Mouse (Mus musculus) layer of hippocampus, adult 18-20 months (tissue): Measurements from ENCODE around the gene Calm4. TPM values are rescaled to one million over a fixed set of nuclear protein-coding genes. Genes with fewer than 3 reads are reported as not detected.

Experiments
- DNase-seq, 2 experiments: peaks; one replicate each; pipeline ENCODE4 v3.0.0; 2022; ENCODE audit warnings: low spot score in 2 of 2
- total RNA-seq, 2 experiments: library from RNA; stranded (reverse); gene quantifications; 2 replicates each; pipeline ENCODE4 v1.2.3; 2021

The Calm4 gene
- total RNA-seq, 2 experiments from 2014 or later, result not detected

DNA sequence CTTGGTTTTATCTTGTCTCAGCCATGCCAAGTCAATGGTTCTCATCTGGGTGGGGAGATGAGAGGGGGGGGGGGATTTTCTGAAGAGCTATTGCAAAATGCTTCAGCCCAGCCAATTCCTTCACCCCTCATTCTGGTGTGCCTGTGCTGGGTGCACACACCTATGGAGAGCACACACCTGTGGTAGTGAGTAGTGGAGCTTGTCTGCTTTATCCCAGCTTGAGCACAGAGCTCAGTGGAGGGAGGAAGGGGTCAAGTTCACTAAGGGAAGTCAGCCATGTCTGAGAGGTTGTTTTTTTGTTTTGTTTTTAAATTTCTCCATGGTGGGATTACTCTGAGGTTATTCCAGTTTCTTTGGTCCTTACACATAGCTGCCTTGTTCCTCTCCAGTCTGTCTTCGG, 18.7 kb downstream of the Calm4 start:
- no peak for DNase-seq

DNA sequence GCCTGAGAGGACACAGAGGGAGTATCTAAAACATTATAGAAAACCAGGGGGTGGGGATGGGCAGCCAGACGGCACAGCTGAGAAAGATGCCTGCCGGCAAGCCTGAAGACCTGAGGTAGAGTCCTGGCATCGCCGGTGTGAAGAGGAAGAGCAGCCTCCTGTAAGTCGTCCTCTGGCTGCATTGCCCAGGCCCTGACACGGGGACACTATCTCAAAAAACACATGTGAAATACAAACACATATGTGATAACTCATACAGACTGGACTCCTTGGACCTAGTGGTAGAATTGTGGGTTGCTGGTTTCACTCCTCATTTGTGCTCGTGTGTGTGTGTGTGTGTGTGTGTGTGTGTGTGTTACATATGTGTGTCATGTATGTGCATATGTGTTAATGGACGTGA, 23.7 kb downstream of the Calm4 start:
- no peak for DNase-seq

DNA sequence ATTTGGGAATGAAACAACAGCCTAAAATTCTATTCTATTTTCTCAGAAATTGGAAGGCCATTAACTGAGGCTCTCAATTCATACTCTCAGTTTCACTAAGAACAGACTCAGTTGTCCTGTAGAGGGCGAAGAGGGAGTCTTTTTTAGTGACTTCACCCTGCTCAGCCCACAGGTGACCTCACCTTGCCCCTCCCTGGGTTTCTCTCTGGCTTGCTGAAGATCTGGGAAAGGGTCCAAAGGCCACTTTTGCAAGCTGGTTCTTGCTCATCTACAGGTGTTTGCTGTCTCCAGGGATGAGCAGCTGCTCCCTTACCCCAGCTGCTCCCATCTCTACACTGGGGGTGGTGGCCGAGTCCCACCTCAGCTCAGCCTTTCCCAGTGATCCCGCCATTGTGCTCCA, 24.8 kb downstream of the Calm4 start:
- DNase-seq, result no peak

DNA sequence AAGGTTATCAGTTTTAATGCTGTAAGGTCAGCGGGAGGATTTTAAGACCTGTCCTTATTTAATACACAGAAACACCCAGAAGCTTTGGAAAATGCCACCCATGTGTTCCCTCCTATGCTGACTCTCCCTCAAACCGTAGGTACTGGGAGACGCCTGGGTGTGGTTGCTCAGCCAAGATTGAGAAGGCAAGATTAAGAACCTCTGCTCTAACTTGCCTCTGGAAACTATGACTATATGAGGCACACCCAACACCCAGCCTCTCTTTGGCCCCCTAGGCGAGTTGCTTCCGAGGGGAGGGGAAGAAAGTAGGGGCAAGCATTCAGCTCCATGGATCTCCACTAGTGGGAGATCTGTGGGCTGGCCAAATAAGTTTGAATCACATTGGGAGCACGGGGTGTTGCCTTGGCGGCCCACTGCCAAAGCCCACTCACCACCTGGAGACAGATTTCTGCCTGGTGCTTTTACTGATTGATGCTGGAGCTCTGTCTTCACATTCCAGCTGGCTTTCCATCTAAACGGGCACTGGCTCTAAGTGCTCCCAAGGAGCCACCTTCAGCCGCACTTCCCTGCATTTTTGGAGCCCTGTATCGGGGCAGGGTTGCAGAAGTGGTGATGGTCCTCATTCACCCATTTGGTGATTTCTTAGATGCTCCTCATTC, 25.5 kb downstream of the Calm4 start:
- DNase-seq, result peak; percentile 24 to 72

DNA sequence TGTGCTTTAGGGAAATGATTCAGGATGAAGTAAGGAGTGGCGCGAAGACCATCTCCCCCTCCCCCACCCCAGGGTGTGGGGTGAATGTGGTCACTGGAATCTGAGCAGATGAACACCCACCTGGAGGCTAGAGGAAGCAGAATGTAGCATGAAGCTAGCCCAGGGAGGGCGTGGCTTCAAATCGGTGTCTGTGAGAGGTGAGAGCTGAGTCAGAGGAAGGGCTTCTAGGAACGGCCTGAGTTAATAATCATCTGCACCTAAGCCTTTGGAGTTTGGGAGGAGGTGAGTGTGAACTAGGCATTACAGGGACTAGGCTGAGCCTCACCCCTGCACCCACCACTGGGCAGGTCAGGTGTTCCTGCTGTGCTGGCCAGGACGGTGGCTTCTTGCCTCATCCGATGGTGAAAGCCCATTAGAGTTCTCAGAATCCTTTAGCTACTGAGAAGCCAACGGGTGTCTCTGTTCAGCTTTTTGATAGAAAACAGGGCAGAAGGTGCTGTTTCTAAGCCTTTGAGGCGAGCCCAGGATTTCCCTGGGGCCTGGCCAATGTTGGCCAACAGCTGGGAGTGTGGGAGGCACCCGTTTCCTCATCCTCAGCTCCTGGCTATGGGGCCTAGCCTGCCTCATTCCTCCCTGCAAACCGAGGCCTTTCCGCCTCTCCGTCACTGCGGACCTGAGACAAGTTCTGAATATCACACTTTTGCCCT, 28.2 kb downstream of the Calm4 start:
- no peak for DNase-seq

DNA sequence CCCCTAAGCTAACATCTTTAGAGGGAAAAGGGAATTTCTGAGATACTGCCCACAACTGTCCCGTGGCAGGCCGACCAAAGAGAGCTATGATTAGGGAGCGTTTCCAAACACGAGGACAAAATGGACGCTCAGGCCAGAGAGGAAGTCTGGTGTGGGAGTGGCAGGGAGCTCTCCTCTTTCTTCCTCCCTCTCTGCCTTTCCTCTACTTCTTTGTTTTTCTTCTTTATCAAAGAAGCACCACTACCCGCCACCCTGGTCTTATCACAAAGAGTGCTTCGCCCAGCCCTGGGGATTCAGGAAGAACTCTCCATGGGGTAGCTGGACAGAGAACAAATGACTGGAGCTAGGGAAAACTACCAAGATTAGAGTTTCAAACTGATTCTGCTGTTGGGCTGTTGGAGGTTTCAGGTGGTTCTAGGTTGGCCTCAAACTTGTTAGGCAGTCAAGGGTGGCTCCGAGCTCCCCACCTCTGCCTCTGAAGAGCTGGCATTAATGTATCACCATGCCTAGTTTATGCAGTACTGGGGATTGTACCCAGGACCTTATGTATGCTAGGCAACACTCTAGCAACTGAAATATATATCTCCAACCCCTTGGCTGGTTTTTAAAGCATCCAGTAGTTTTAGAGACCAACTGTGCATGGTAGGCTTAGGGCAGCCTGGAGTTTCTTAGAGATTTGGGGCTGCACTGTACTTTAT, 28.9 kb downstream of the Calm4 start:
- no peak for DNase-seq

DNA sequence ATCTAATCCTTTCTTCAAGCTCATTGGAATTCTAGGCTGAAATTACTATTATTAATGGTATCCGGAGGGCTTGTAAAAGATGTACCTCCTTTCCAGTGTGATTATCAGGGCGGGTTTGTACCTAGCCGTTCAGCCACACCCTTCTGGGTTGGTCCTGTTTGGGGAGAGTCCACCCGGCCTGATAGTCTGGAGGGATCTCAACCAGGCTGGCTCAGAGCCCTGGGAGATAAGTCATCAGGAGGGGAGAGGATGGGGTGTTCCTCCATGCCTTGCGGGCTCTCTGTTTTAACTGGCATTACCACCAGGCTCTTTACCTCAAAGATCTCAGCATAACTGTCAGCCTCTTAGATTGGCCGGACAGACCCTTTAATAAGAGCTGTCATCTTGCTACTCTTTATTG, 29.6 kb downstream of the Calm4 start:
- no peak for DNase-seq

DNA sequence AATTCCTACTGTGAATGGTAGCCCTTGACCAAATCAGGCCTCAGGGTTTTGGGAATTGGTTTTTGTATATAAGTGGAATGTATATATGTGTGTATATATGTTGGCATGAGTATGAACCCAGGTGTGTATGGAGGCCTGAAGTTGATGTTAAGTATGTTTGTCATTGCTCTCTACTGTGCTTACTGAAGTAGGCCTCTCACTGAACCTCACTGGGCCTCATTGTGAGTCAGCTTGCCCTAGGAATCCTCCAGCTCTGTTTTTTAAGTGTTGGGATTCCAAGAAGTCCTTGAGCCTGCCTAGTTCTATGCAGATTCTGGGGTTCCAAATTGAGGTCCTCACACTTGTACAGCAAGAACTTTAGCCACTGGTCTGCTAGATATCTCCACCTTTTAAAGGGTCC, 32.3 kb downstream of the Calm4 start:
- DNase-seq, result no peak

DNA sequence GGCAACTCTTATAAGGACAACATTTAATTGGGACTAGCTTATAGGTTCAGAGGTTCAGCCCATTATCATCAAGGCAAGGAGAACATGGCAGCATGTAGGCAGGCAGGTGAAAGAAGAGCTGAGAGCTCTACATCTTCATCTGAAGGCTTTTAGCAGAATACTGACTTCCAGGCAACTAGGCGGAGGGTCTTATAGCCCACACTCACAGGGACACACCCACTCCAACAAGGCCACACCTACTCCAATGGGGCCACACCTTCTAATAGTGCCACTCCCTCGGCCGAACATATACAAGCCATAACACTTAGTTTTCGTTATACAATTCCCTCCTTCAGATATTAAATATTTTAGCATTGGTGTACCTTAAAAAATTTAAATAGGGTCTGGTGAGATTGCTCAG, 35.3 kb downstream of the Calm4 start:
- DNase-seq, result no peak

DNA sequence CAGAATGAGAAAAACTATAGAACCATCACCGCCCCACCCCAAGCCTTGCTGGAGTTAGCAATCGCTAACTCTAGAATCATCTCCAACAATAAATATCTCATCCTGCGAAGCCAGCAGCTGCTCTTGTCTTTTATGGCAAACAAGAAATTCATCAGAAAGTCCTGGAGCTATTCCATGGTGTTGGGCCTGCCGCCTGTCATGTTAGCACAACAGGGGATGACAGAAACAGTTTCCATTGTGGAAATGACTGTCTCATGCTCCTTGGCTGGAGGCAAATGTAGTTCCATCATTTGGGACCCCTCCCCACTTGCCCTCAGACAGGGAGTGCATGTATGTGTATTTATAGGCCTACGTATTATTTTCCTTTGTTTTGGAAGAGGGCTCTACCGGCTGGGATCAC, 38.9 kb downstream of the Calm4 start:
- peak; percentile 30 to 62 for DNase-seq

DNA sequence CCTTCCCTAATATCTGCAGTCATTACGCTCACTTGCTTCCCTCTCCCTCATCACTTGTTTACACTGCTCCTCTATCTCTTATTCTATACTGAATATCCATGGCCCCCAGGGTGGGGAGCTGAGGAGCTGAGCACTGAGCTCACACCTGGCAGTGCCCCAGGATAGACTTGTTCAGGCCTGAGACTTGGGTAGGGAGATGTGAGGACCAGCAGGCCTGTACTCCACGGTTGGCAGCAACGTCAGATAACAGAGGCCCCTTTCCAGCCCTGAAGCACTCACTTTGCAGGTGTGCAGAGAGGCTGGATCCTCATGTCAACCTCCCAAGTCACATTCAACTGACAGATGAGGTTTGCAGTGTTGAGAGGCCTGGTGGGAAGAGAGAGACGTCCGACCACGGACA, 39.6 kb downstream of the Calm4 start:
- no peak for DNase-seq

DNA sequence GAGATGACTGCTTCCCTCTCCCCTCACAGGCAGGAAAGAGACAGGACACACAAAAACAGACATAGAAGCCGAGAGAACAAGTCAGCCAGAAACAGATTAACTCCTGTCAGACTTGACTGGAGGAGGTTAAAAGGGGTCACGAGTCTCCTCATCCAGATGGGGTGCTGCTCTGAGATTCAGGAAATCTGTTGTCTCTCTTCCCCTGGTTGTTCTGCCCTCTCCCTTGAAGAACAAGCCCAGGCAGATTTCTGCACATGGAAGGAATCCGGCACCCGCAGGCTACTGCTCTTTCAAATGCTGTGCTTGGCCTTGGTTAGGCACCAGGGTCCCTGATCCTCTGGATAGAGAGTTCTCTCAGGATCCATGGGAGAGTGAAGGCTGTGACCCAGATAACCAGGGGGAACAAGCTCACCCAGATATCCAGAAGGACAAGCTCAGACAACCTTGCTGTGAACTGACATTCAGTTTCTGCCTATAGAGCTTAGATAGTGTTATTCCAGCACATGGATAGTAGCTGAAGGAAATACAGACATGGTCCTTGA, 40.2 kb downstream of the Calm4 start:
- DNase-seq, result no peak

DNA sequence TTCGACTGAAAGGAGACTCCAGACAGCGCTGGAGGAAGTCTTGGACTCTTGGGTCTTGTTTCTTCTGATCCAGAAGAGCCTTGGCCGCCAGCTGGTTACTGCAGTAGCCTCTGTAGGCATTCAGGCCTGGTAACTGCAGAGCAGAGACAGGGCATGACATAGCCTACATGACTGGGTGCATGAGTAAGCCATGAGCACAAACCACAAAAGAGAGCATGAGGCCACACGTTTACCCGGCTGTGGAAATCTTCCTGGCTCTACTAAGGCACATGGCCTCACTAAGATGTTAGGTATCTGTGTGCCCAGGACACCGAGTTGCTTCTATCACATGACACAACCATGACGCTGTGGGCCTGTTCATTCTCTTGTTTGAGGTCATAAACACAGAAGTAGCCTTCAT, 49.1 kb downstream of the Calm4 start:
- no peak for DNase-seq

Other genes starting within 250 kb of the Calm4 start
- gene Fam208b, start 226.6 kb upstream of the Calm4 start, total RNA-seq, result 10 to 100 TPM; 23.9 to 24.8 TPM
- gene Asb13, start 203.7 kb upstream of the Calm4 start, total RNA-seq, result 10 to 100 TPM; 30.3 to 34.1 TPM
- not detected for gene Calml3, start 33.4 kb upstream of the Calm4 start, total RNA-seq
- not detected for gene Calm5, start 16.4 kb downstream of the Calm4 start, total RNA-seq
- 10 to 100 TPM; 32.8 to 41.4 TPM for gene Net1, start 80.5 kb downstream of the Calm4 start, total RNA-seq
- gene Tubal3, start 80.5 kb downstream of the Calm4 start, total RNA-seq, result not detected
- gene Ucn3, start 107.6 kb downstream of the Calm4 start, total RNA-seq, result not detected
- under 1 TPM; 0.72 to 0.74 TPM for gene Akr1c14, start 211.3 kb downstream of the Calm4 start, total RNA-seq